In genomic region chr11:96778061-96778627, GRCm38 (mm10) we compare ENCODE assay signal across 7 mouse cellular contexts. TPM values are rescaled to one million over a fixed set of nuclear protein-coding genes. Genes with fewer than 3 reads are reported as not detected.
DNase-seq lines count a peak whose midpoint lies in the region; ATAC-seq and TF ChIP-seq lines count a peak whose summit lies in the region.
"Not testable (repeated sequence)": the region's sequence is repeated elsewhere in the genome, so short reads cannot be mapped to it uniquely, and the experiment has no call there.

No protein-coding gene starts in this region.

- peak overlapping the region; percentile 87 for H3K4me2 ChIP-seq in forebrain, embryonic 13.5 days
- peak overlapping the region; percentile 78 for H3K4me2 ChIP-seq in heart, embryonic 16.5 days (ENCODE audit: low read depth, low read length)
- H3K4me2 ChIP-seq in intestine, postnatal 0 days (replicated peaks; ENCODE audit: low read depth): peak overlapping the region; percentile 86
- H3K4me2 ChIP-seq in limb, embryonic 15.5 days: peak overlapping the region; percentile 84
- peak overlapping the region; percentile 90 for H3K4me2 ChIP-seq in neural tube, embryonic 13.5 days

- H3K27me3 ChIP-seq in cerebellum, adult 2 months (ENCODE audit: control insufficient read depth, insufficient read depth, low read length); forebrain, embryonic 13.5 days; heart, embryonic 16.5 days (ENCODE audit: control insufficient read depth, insufficient read depth, low read length); intestine, postnatal 0 days (replicated peaks; ENCODE audit: control insufficient read depth, insufficient read depth, low read length); limb, embryonic 15.5 days; neural tube, embryonic 13.5 days: not testable (repeated sequence)

- DNase-seq in cerebellum, adult 2 months: not testable (repeated sequence)

- 71% methylated on average over 10 of the region's 10 CpGs for WGBS in cerebellum, adult 2 months
- 70% methylated on average over 10 of the region's 10 CpGs for whole genome bisulfite sequencing in forebrain, embryonic 13.5 days
- whole genome bisulfite sequencing in heart, embryonic 16.5 days: 64% methylated on average over 10 of the region's 10 CpGs
- 64% methylated on average over 10 of the region's 10 CpGs for WGBS in intestine, postnatal 0 days
- WGBS in limb, embryonic 15.5 days: 70% methylated on average over 10 of the region's 10 CpGs
- 61% methylated on average over 9 of the region's 10 CpGs for WGBS in macrophage (ENCODE audit: missing documents)
- WGBS in neural tube, embryonic 13.5 days: 73% methylated on average over 10 of the region's 10 CpGs

- peaks cover 12% of the 10 kb centered on the region for H3K36me3 ChIP-seq in forebrain, embryonic 13.5 days (ENCODE audit: poor library complexity, severe bottlenecking)
- H3K36me3 ChIP-seq in heart, embryonic 16.5 days (ENCODE audit: control insufficient read depth, insufficient read depth); intestine, postnatal 0 days (ENCODE audit: control insufficient read depth, insufficient read depth); limb, embryonic 15.5 days; macrophage (ENCODE audit: inconsistent target); neural tube, embryonic 13.5 days: not testable (repeated sequence)

- not testable (repeated sequence) for H3K9me3 ChIP-seq in forebrain, embryonic 13.5 days (replicated peaks); heart, embryonic 16.5 days (replicated peaks; ENCODE audit: control insufficient read depth, low read length); intestine, postnatal 0 days (ENCODE audit: control insufficient read depth); limb, embryonic 15.5 days; neural tube, embryonic 13.5 days

- TF ChIP-seq CTCF in cerebellum, adult 2 months (IDR thresholded peaks at IDR 0.05; ENCODE audit: borderline replicate concordance, insufficient read depth, low read depth, low read length); intestine, postnatal 0 days (IDR thresholded peaks at IDR 0.05; ENCODE audit: low read depth): not testable (repeated sequence)

- not testable (repeated sequence) for H3K4me1 ChIP-seq in cerebellum, adult 2 months (ENCODE audit: control insufficient read depth, insufficient read depth, low read length); heart, embryonic 16.5 days (ENCODE audit: control insufficient read depth, insufficient read depth, low read length); intestine, postnatal 0 days (replicated peaks; ENCODE audit: control insufficient read depth, insufficient read depth, low read length)
- peaks cover 25% of the 10 kb centered on the region for H3K4me1 ChIP-seq in forebrain, embryonic 13.5 days
- peaks cover 11% of the 10 kb centered on the region for H3K4me1 ChIP-seq in limb, embryonic 15.5 days
- H3K4me1 ChIP-seq in neural tube, embryonic 13.5 days (replicated peaks): peaks cover 43% of the 10 kb centered on the region

- not testable (repeated sequence) for ATAC-seq in forebrain, embryonic 13.5 days; heart, embryonic 16.5 days (replicated peaks; ENCODE audit: extremely low read depth, insufficient read depth, low FRiP score); intestine, postnatal 0 days; limb, embryonic 15.5 days (ENCODE audit: insufficient number of reproducible peaks, low FRiP score, low TSS enrichment, low read depth); neural tube, embryonic 13.5 days (ENCODE audit: low read depth)

- H3K79me2 ChIP-seq in macrophage (ENCODE audit: inconsistent target): peaks cover 33% of the 10 kb centered on the region

- peak overlapping the region; percentile 76 for H3K9ac ChIP-seq in forebrain, embryonic 13.5 days
- H3K9ac ChIP-seq in heart, embryonic 16.5 days (ENCODE audit: low read length): peak overlapping the region; percentile 39; the same call in 1 of the 2 replicates
- H3K9ac ChIP-seq in intestine, postnatal 0 days (ENCODE audit: low read depth, low read length); limb, embryonic 15.5 days: not testable (repeated sequence)
- H3K9ac ChIP-seq in neural tube, embryonic 13.5 days: peak overlapping the region; percentile 60

- not testable (repeated sequence) for H3K27ac ChIP-seq in cerebellum, adult 2 months (ENCODE audit: insufficient read depth, low read length); intestine, postnatal 0 days (ENCODE audit: low read depth, low read length)
- peak overlapping the region; percentile 68; the same call in 1 of the 2 replicates for H3K27ac ChIP-seq in forebrain, embryonic 13.5 days
- H3K27ac ChIP-seq in heart, embryonic 16.5 days (ENCODE audit: low read length): peak overlapping the region; percentile 83
- H3K27ac ChIP-seq in limb, embryonic 15.5 days: peak overlapping the region; percentile 43
- peak overlapping the region; percentile 55 for H3K27ac ChIP-seq in macrophage
- peak overlapping the region; percentile 90 for H3K27ac ChIP-seq in neural tube, embryonic 13.5 days (replicated peaks)

- H3K4me3 ChIP-seq in cerebellum, adult 2 months (replicated peaks; ENCODE audit: insufficient read depth, low read depth, low read length): peak overlapping the region; percentile 70
- H3K4me3 ChIP-seq in forebrain, embryonic 13.5 days: peak overlapping the region; percentile 73
- H3K4me3 ChIP-seq in heart, embryonic 16.5 days (ENCODE audit: low read length): peak overlapping the region; percentile 88
- H3K4me3 ChIP-seq in intestine, postnatal 0 days (ENCODE audit: low read depth, low read length): peak overlapping the region; percentile 66; the same call in 1 of the 2 replicates
- H3K4me3 ChIP-seq in limb, embryonic 15.5 days: peak overlapping the region; percentile 64
- peak overlapping the region; percentile 28 for H3K4me3 ChIP-seq in macrophage (ENCODE audit: inconsistent target)
- peak overlapping the region; percentile 59 for H3K4me3 ChIP-seq in neural tube, embryonic 13.5 days

- TF ChIP-seq POLR2A in cerebellum, adult 2 months (IDR thresholded peaks at IDR 0.05; ENCODE audit: borderline replicate concordance, insufficient read depth, low read length): not testable (repeated sequence)

RNA-seq across cellular contexts. Expression of gene Snx11, which starts 0.8 kb away (rescaled TPM):
- polyA plus RNA-seq in cerebellum, adult 2 months (2012; rRNA removed): 38.5 and 38.9 TPM in 2 replicates
- polyA plus RNA-seq in forebrain, embryonic 13.5 days (2015; fragmentation: Nextera tagmentation; extraction: Ambion mirVana): 36.2 and 43.0 TPM in 2 replicates
- polyA plus RNA-seq in heart, embryonic 16.5 days (2015; fragmentation: Nextera tagmentation; extraction: Ambion mirVana): 11.9 and 14.0 TPM in 2 replicates
- polyA plus RNA-seq in intestine, postnatal 0 days (2015; fragmentation: Nextera tagmentation; extraction: Ambion mirVana): 12.0 and 15.0 TPM in 2 replicates
- polyA plus RNA-seq in limb, embryonic 15.5 days (2015; fragmentation: Nextera tagmentation; extraction: Ambion mirVana): 20.9 and 22.1 TPM in 2 replicates
- 100 to 1,000 TPM; 101 to 284 (median 211) TPM for total RNA-seq in macrophage (2018; cell fraction: chromatin; rRNA removed)
- 10 to 100 TPM in 25 of 26 experiments, 1 to 10 TPM in 1; 9.6 to 32.1 (median 18.4) TPM for total RNA-seq in macrophage (2018; cell fraction: cytosol; rRNA removed)
- 100 to 1,000 TPM in 15 of 26 experiments, 10 to 100 TPM in 11; 57.9 to 199 (median 104) TPM for total RNA-seq in macrophage (2018; cell fraction: nucleus; rRNA removed)
- 14.2 to 28.6 TPM (median 20.6 TPM) in 3 replicates for polyA plus RNA-seq in macrophage (2018)
- 78.0 and 84.2 TPM in 2 replicates for polyA plus RNA-seq in neural tube, embryonic 13.5 days (2015; fragmentation: Nextera tagmentation; extraction: Ambion mirVana)

RNA-seq across cellular contexts. Expression of gene Cbx1, which starts 10.8 kb away (rescaled TPM):
- polyA plus RNA-seq in cerebellum, adult 2 months (2012; rRNA removed): 37.9 and 40.7 TPM in 2 replicates
- polyA plus RNA-seq in forebrain, embryonic 13.5 days (2015; fragmentation: Nextera tagmentation; extraction: Ambion mirVana): 156 and 175 TPM in 2 replicates
- 45.3 and 49.9 TPM in 2 replicates for polyA plus RNA-seq in heart, embryonic 16.5 days (2015; fragmentation: Nextera tagmentation; extraction: Ambion mirVana)
- polyA plus RNA-seq in intestine, postnatal 0 days (2015; fragmentation: Nextera tagmentation; extraction: Ambion mirVana): 39.3 and 41.6 TPM in 2 replicates
- polyA plus RNA-seq in limb, embryonic 15.5 days (2015; fragmentation: Nextera tagmentation; extraction: Ambion mirVana): 89.3 and 101 TPM in 2 replicates
- total RNA-seq in macrophage (2018; cell fraction: chromatin; rRNA removed): 10 to 100 TPM; 20.3 to 98.2 (median 50.7) TPM
- total RNA-seq in macrophage (2018; cell fraction: cytosol; rRNA removed): 10 to 100 TPM; 25.5 to 43.3 (median 36.3) TPM
- total RNA-seq in macrophage (2018; cell fraction: nucleus; rRNA removed): 10 to 100 TPM; 17.8 to 78.4 (median 39.7) TPM
- polyA plus RNA-seq in macrophage (2018): 40.5 to 73.7 TPM (median 45.0 TPM) in 3 replicates
- polyA plus RNA-seq in neural tube, embryonic 13.5 days (2015; fragmentation: Nextera tagmentation; extraction: Ambion mirVana): 91.6 and 95.1 TPM in 2 replicates

RNA-seq across cellular contexts. Expression of gene Nfe2l1, which starts 51.6 kb away (rescaled TPM):
- polyA plus RNA-seq in cerebellum, adult 2 months (2012; rRNA removed): 183 and 215 TPM in 2 replicates
- 49.0 and 56.2 TPM in 2 replicates for polyA plus RNA-seq in forebrain, embryonic 13.5 days (2015; fragmentation: Nextera tagmentation; extraction: Ambion mirVana)
- polyA plus RNA-seq in heart, embryonic 16.5 days (2015; fragmentation: Nextera tagmentation; extraction: Ambion mirVana): 81.3 and 90.1 TPM in 2 replicates
- 31.6 and 35.0 TPM in 2 replicates for polyA plus RNA-seq in intestine, postnatal 0 days (2015; fragmentation: Nextera tagmentation; extraction: Ambion mirVana)
- 75.6 and 81.1 TPM in 2 replicates for polyA plus RNA-seq in limb, embryonic 15.5 days (2015; fragmentation: Nextera tagmentation; extraction: Ambion mirVana)
- 100 to 1,000 TPM in 25 of 26 experiments, 10 to 100 TPM in 1; 97.9 to 361 (median 196) TPM for total RNA-seq in macrophage (2018; cell fraction: chromatin; rRNA removed)
- total RNA-seq in macrophage (2018; cell fraction: cytosol; rRNA removed): 100 to 1,000 TPM in 25 of 26 experiments, 10 to 100 TPM in 1; 98.7 to 304 (median 159) TPM
- 100 to 1,000 TPM; 116 to 523 (median 261) TPM for total RNA-seq in macrophage (2018; cell fraction: nucleus; rRNA removed)
- polyA plus RNA-seq in macrophage (2018): 85.5 to 118 TPM (median 95.5 TPM) in 3 replicates
- 66.2 and 66.5 TPM in 2 replicates for polyA plus RNA-seq in neural tube, embryonic 13.5 days (2015; fragmentation: Nextera tagmentation; extraction: Ambion mirVana)

Comparison
In these comparisons a context has a peak if more than half of its experiments do, and no peak if none do; other contexts are left out.
1. H3K4me3 ChIP-seq: peak in every context shown above with its lines; median percentile 88 in heart, embryonic 16.5 days; 73 in forebrain, embryonic 13.5 days; 70 in cerebellum, adult 2 months; 66 in intestine, postnatal 0 days; 64 in limb, embryonic 15.5 days; 59 in neural tube, embryonic 13.5 days; 28 in macrophage.